Mouse (Mus musculus): ENCODE measurements around the gene Ajap1. TPM values are rescaled to one million over a fixed set of nuclear protein-coding genes. Genes with fewer than 3 reads are reported as not detected.

Ajap1 gene
- polyA plus RNA-seq (2011; ENCODE audit: insufficient read length, low read depth, missing spikeins): not detected in 2 replicates

GRCm38 (mm10) chr4:153482459-153483338 is at the start of gene Ajap1:
TSS of gene Ajap1 (minus strand) at chr4:153482811.
- Histone ChIP-seq H3K4me3 (ENCODE audit: insufficient read depth, low read length) (no peak within 1 kb of the TSS), H3K4me1 (ENCODE audit: control insufficient read depth, insufficient read depth, low read length) (no peaks in the 10 kb centered on the region), H3K27ac (ENCODE audit: insufficient read depth, low read length) (no peak within 1 kb of the TSS)
- TF ChIP-seq CTCF (IDR thresholded peaks at IDR 0.05; ENCODE audit: borderline replicate concordance, insufficient read depth, low read length) (no peak), POLR2A (IDR thresholded peaks at IDR 0.05; ENCODE audit: low read depth, low read length) (no peak)

GRCm38 (mm10) chr4:153530536-153530935 is 47.9 kb upstream of the Ajap1 start:
- TF ChIP-seq POLR2A (IDR thresholded peaks at IDR 0.05; ENCODE audit: low read depth, low read length): no peak
- H3K4me3 ChIP-seq (ENCODE audit: insufficient read depth, low read length): no peak overlapping the region

GRCm38 (mm10) chr4:153521601-153522000 is 39.0 kb upstream of the Ajap1 start:
- Histone ChIP-seq H3K4me1 (ENCODE audit: control insufficient read depth, insufficient read depth, low read length) (no peaks in the 10 kb centered on the region), H3K4me3 (ENCODE audit: insufficient read depth, low read length) (no peak overlapping the region), H3K27ac (ENCODE audit: insufficient read depth, low read length) (no peak overlapping the region)
- TF ChIP-seq POLR2A (IDR thresholded peaks at IDR 0.05; ENCODE audit: low read depth, low read length): no peak

More at GRCm38 (mm10) chr4:153530536-153530935, 47.9 kb upstream of the Ajap1 start:
- Histone ChIP-seq H3K27ac (ENCODE audit: insufficient read depth, low read length) (no peak overlapping the region), H3K4me1 (ENCODE audit: control insufficient read depth, insufficient read depth, low read length) (no peaks in the 10 kb centered on the region)

GRCm38 (mm10) chr4:153519888-153520287 is 37.3 kb upstream of the Ajap1 start:
- H3K4me1 ChIP-seq (ENCODE audit: control insufficient read depth, insufficient read depth, low read length): no peaks in the 10 kb centered on the region
- TF ChIP-seq CTCF (IDR thresholded peaks at IDR 0.05; ENCODE audit: borderline replicate concordance, insufficient read depth, low read length): no peak
- no peak for TF ChIP-seq POLR2A (IDR thresholded peaks at IDR 0.05; ENCODE audit: low read depth, low read length)
- H3K27ac ChIP-seq (ENCODE audit: insufficient read depth, low read length): no peak overlapping the region
- H3K4me3 ChIP-seq (ENCODE audit: insufficient read depth, low read length): no peak overlapping the region

- Histone ChIP-seq H3K27ac (ENCODE audit: insufficient read depth, low read length) (no peak overlapping the region), H3K4me1 (ENCODE audit: control insufficient read depth, insufficient read depth, low read length) (no peaks in the 10 kb centered on the region), H3K4me3 (ENCODE audit: insufficient read depth, low read length) (no peak overlapping the region)
- no peak for TF ChIP-seq CTCF (IDR thresholded peaks at IDR 0.05; ENCODE audit: borderline replicate concordance, insufficient read depth, low read length)
- no peak for TF ChIP-seq POLR2A (IDR thresholded peaks at IDR 0.05; ENCODE audit: low read depth, low read length)
Measured at GRCm38 (mm10) chr4:153519289-153519688, 36.7 kb upstream of the Ajap1 start.

GRCm38 (mm10) chr4:153515786-153516185 is 33.2 kb upstream of the Ajap1 start:
- no peaks in the 10 kb centered on the region for H3K4me1 ChIP-seq (ENCODE audit: control insufficient read depth, insufficient read depth, low read length)
- H3K27ac ChIP-seq (ENCODE audit: insufficient read depth, low read length): no peak overlapping the region
- no peak for TF ChIP-seq CTCF (IDR thresholded peaks at IDR 0.05; ENCODE audit: borderline replicate concordance, insufficient read depth, low read length)
- no peak overlapping the region for H3K4me3 ChIP-seq (ENCODE audit: insufficient read depth, low read length)

GRCm38 (mm10) chr4:153514071-153514470 is 31.5 kb upstream of the Ajap1 start:
- no peak overlapping the region for H3K4me3 ChIP-seq (ENCODE audit: insufficient read depth, low read length)
- H3K4me1 ChIP-seq (ENCODE audit: control insufficient read depth, insufficient read depth, low read length): no peaks in the 10 kb centered on the region
- TF ChIP-seq CTCF (IDR thresholded peaks at IDR 0.05; ENCODE audit: borderline replicate concordance, insufficient read depth, low read length): no peak
- TF ChIP-seq POLR2A (IDR thresholded peaks at IDR 0.05; ENCODE audit: low read depth, low read length): no peak
- H3K27ac ChIP-seq (ENCODE audit: insufficient read depth, low read length): no peak overlapping the region

- H3K4me1 ChIP-seq (ENCODE audit: control insufficient read depth, insufficient read depth, low read length): no peaks in the 10 kb centered on the region
- H3K4me3 ChIP-seq (ENCODE audit: insufficient read depth, low read length): no peak overlapping the region
- no peak overlapping the region for H3K27ac ChIP-seq (ENCODE audit: insufficient read depth, low read length)
- no peak for TF ChIP-seq CTCF (IDR thresholded peaks at IDR 0.05; ENCODE audit: borderline replicate concordance, insufficient read depth, low read length)
- no peak for TF ChIP-seq POLR2A (IDR thresholded peaks at IDR 0.05; ENCODE audit: low read depth, low read length)
Measured at GRCm38 (mm10) chr4:153511530-153511929, 28.9 kb upstream of the Ajap1 start.

GRCm38 (mm10) chr4:153501936-153502335 is 19.3 kb upstream of the Ajap1 start:
- TF ChIP-seq POLR2A (IDR thresholded peaks at IDR 0.05; ENCODE audit: low read depth, low read length) (no peak), CTCF (IDR thresholded peaks at IDR 0.05; ENCODE audit: borderline replicate concordance, insufficient read depth, low read length) (no peak)
- no peak overlapping the region for H3K4me3 ChIP-seq (ENCODE audit: insufficient read depth, low read length)

GRCm38 (mm10) chr4:153492444-153492843 is 9.8 kb upstream of the Ajap1 start:
- Histone ChIP-seq H3K4me1 (ENCODE audit: control insufficient read depth, insufficient read depth, low read length) (no peaks in the 10 kb centered on the region), H3K27ac (ENCODE audit: insufficient read depth, low read length) (no peak overlapping the region), H3K4me3 (ENCODE audit: insufficient read depth, low read length) (no peak overlapping the region)
- no peak for TF ChIP-seq POLR2A (IDR thresholded peaks at IDR 0.05; ENCODE audit: low read depth, low read length)
- no peak for TF ChIP-seq CTCF (IDR thresholded peaks at IDR 0.05; ENCODE audit: borderline replicate concordance, insufficient read depth, low read length)

More at GRCm38 (mm10) chr4:153501936-153502335, 19.3 kb upstream of the Ajap1 start:
- Histone ChIP-seq H3K4me1 (ENCODE audit: control insufficient read depth, insufficient read depth, low read length) (no peaks in the 10 kb centered on the region), H3K27ac (ENCODE audit: insufficient read depth, low read length) (no peak overlapping the region)
